Mouse (Mus musculus): Measurements from ENCODE around the gene Phykpl. TPM values are rescaled to one million over a fixed set of nuclear protein-coding genes. Genes with fewer than 3 reads are reported as not detected.

Phykpl gene
- polyA plus RNA-seq, 1 experiment from 2014 or later: 11.0 TPM

DNA sequence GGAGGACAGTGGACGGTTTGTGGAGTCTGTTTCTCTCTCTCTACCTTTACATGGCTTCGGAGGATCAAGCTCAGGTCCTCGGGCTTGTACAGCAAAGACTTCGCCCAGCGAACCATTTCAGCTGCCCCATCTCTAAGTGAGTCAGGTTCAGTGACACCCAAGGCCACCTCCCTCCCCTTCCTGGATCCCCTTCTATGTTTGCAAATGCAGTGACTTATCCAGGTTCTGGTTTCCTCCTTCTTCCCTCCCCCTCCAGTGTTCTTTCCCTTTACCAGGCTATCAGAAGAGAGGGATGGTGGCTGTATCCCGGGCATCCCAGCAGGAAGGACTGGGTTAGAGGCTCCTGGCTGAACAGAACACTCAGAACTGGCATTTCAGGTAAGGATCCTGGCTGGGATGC, 69.2 kb downstream of the Phykpl start:
- H3K9me3 ChIP-seq (ENCODE audit: control insufficient read depth, low read length): no peaks in the 10 kb centered on the region
- no peak for DNase-seq (ENCODE audit: low spot score)
- no peak for ATAC-seq (ENCODE audit: insufficient read depth, low FRiP score, low TSS enrichment)
- no peaks in the 10 kb centered on the region for H3K36me3 ChIP-seq (ENCODE audit: control insufficient read depth, insufficient read depth, low read length)
- H3K9ac ChIP-seq (ENCODE audit: low read length): no peak overlapping the region
- peaks cover 9% of the 10 kb centered on the region; the same call in 1 of the 2 replicates for H3K27me3 ChIP-seq (ENCODE audit: control insufficient read depth, insufficient read depth, low read length)
- 89% methylated on average over 6 of the region's 6 CpGs for WGBS
- H3K4me1 ChIP-seq (ENCODE audit: control insufficient read depth, insufficient read depth, low read length): peaks cover 11% of the 10 kb centered on the region
- no peak overlapping the region for H3K27ac ChIP-seq (ENCODE audit: low read depth, low read length)
- no peak overlapping the region for H3K4me2 ChIP-seq (ENCODE audit: low read depth)
- H3K4me3 ChIP-seq (ENCODE audit: low read depth, low read length): no peak overlapping the region

Other genes with a start within 250 kb of the Phykpl start
- 764 and 777 TPM in 2 replicates for gene Hnrnpab, start 22.1 kb downstream of the Phykpl start, polyA plus RNA-seq (2014; fragmentation: Nextera tagmentation; extraction: Ambion mirVana)
- gene Nhp2, start 35.0 kb downstream of the Phykpl start, polyA plus RNA-seq (2014; fragmentation: Nextera tagmentation; extraction: Ambion mirVana): 155 and 168 TPM in 2 replicates
- 51.2 and 52.6 TPM in 2 replicates for gene Rmnd5b, start 51.1 kb downstream of the Phykpl start, polyA plus RNA-seq (2014; fragmentation: Nextera tagmentation; extraction: Ambion mirVana)
- gene N4bp3, start 66.1 kb downstream of the Phykpl start, polyA plus RNA-seq (2014; fragmentation: Nextera tagmentation; extraction: Ambion mirVana): 12.2 and 13.5 TPM in 2 replicates
- 0.74 and 1.4 TPM in 2 replicates for gene D930048N14Rik, start 66.2 kb downstream of the Phykpl start, polyA plus RNA-seq (2014; fragmentation: Nextera tagmentation; extraction: Ambion mirVana)
- 88.7 and 99.1 TPM in 2 replicates for gene 0610009B22Rik, start 104.1 kb downstream of the Phykpl start, polyA plus RNA-seq (2014; fragmentation: Nextera tagmentation; extraction: Ambion mirVana)
- gene Sec24a, start 178.9 kb downstream of the Phykpl start, polyA plus RNA-seq (2014; fragmentation: Nextera tagmentation; extraction: Ambion mirVana): 14.1 and 14.9 TPM in 2 replicates
- gene Sar1b, start 178.9 kb downstream of the Phykpl start, polyA plus RNA-seq (2014; fragmentation: Nextera tagmentation; extraction: Ambion mirVana): 124 and 126 TPM in 2 replicates